Mouse (Mus musculus) left cerebral cortex, postnatal 36 days (tissue): Measurements from ENCODE around the gene C5ar2. TPM values are rescaled to one million over a fixed set of nuclear protein-coding genes. Genes with fewer than 3 reads are reported as not detected.
"Not testable (repeated sequence)": the region's sequence is repeated elsewhere in the genome, so short reads cannot be mapped to it uniquely, and the experiment has no call there.

Experiments used
- DNase-seq, 2 experiments: peaks; one replicate each; pipeline ENCODE4 v3.0.0; 2021 to 2022; ENCODE audit warnings: low spot score in 2 of 2, mixed read lengths in 1 of 2
- intact Hi-C: fragments of 180-260 bp; cut with DNase I; formaldehyde crosslinking; loops from one replicate; pipeline ENCODE4 v1.15.1; 2025
- total RNA-seq, 2 experiments: library from RNA; stranded (reverse); gene quantifications; 2 replicates each; pipeline ENCODE4 v1.2.3; 2021

C5ar2 gene
- under 1 TPM; 0.61 to 0.74 TPM for total RNA-seq

- no peak for DNase-seq
- intact Hi-C loops: no loop called here
Observed at GRCm38 (mm10) chr7:16244067-16244466, at the start of gene C5ar2. TSS of gene C5ar2 (minus strand) at chr7:16244154.

- intact Hi-C loops: loop anchor here (5.0 kb wide), 1 partner anchor 330 kb away; no protein-coding TSS in a partner anchor
- no peak for DNase-seq
Observed at GRCm38 (mm10) chr7:16287791-16288190, 43.8 kb upstream of the C5ar2 start.

DNA sequence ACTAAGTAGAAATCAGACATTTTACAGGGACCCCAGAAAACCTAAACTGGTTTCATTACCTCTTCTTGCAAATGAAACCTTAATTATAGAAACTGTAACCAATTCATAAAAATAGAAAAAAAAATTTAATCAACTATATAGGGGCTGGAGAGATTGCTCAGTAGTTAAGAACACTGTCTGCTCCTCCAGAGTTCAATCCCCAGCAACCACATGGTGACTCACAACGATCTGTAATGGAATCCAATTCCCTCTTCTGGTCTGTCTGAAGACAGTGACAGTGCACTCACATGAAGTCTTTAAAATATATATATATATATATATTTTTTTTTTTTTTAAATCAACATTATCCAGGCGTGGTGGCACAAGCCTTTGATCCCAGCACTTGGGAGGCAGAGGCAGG, 43.1 kb upstream of the C5ar2 start:
- DNase-seq: no peak
- intact Hi-C loops: loop anchor here (5.0 kb wide), 1 partner anchor 330 kb away; no protein-coding TSS in a partner anchor

DNA sequence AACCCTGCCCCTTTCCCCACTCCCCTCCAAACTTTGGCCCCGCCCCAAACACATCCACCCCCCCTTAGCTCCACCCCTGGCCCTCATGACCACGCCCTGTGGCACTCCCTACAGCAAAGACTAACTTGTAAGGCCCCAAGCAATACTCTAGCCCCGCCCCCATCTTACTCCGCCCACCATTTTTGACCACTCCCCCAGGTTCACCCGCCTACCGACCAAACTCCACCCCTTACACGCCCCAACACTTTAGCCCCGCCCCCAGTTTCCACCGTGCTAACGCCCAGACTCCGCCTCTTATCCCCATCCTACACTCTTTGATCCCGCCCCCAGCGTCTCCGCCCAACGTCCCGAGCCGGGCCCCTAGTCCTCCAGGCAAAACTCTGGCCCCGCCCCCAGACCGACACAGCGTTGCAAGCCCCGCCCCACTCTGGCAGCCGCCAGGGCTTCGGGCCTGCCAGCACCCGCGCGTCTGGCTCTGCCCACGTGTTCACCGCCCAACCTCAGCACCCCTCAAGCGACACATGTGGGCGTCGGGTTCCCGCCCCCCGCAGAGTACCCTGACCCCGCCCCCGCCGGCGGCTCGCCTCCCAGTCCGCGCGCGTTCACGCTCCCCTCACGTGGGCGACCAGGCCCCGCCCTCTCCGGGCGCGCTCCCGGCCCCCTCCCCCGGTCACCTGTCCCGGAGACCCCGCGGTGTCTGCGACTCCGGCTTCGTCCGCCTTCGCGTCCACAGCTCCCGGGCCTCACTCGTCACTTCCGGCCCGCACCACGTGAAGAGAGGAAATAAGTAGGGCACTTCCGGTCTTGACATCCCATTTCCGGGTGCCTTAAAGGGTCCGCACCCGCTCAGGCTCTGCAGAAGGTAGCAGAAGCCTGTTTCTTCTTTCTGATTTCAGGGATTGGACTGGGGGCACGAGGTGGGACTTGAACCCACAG, 42.3 kb upstream of the C5ar2 start, which contains the start of gene Ccdc9:
TSS of gene Ccdc9 (minus strand) at position 770 of the 936 bp plus-strand sequence.
- peak; percentile 98 to 99 for DNase-seq
- intact Hi-C loops: loop anchor here (5.0 kb wide), 1 partner anchor 331 kb away; no protein-coding TSS in a partner anchor

GRCm38 (mm10) chr7:16285450-16286025, 41.6 kb upstream of the C5ar2 start:
- intact Hi-C loops: loop anchor here (5.0 kb wide), 1 partner anchor 332 kb away; no protein-coding TSS in a partner anchor
- DNase-seq: peak in 1 of 2 experiments; percentile 30

DNA sequence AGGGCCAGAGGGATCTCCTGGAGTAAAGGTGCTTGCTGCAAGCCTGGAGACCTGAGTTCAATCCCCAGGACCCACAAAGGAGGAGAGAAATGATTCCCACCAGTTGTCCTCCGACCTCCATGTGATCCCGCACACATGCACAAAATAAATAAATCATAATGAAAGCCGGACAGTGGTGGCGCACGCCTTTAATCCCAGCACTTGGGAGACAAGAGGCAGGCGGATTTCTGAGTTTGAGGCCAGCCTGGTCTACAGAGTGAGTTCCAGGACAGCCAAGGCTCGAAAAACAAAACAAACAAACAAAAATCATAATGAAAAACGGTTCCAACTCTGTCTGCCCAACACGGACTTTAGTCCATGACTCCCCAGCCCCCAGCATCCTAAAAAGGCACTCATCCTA, 41.0 kb upstream of the C5ar2 start:
- intact Hi-C loops: loop anchor here (5.0 kb wide), 1 partner anchor 332 kb away; no protein-coding TSS in a partner anchor
- no peak for DNase-seq

DNA sequence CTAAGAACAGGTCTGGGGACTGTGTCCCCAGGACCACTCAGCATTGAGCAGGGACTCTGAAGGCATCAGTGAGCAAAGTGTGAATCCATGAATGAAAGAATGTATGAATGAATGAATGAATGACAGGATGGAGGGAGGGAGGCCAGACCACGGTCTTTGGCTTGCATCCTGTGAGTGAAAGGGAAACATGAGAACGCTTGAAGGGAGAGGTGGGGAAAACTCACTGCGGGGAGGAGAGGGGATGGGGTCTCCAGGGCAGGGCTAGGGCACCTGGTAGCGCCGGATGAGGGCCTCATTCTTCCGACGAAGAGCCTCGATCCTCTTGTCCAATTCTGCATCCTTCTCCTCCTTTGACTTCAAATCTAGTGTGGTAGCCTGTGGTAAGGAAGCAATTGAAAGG, 40.0 kb upstream of the C5ar2 start:
- no peak for DNase-seq
- intact Hi-C loops: no loop called here

- DNase-seq: no peak
- intact Hi-C loops: no loop called here
Observed at GRCm38 (mm10) chr7:16282334-16282733, 38.4 kb upstream of the C5ar2 start.

DNA sequence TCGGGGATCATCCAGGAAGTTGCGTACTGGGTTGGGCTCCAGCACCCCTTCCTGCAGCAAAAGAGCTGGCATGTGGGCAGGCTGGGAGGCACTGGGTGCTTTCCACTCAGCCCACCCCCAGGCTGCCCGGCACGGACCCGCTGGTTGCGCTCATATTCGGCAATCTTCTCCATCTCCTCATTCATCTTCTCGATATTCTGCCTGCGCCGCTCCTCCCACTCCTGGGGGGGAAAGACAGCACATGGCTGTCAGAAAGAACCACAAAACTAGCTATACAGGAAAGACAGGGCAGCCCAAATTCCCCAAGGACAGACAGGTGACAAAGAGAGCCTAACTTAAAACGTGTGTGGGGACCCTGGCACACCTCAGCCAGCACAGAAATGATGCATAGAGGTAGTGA, 36.8 kb upstream of the C5ar2 start:
- intact Hi-C loops: no loop called here
- no peak for DNase-seq

DNA sequence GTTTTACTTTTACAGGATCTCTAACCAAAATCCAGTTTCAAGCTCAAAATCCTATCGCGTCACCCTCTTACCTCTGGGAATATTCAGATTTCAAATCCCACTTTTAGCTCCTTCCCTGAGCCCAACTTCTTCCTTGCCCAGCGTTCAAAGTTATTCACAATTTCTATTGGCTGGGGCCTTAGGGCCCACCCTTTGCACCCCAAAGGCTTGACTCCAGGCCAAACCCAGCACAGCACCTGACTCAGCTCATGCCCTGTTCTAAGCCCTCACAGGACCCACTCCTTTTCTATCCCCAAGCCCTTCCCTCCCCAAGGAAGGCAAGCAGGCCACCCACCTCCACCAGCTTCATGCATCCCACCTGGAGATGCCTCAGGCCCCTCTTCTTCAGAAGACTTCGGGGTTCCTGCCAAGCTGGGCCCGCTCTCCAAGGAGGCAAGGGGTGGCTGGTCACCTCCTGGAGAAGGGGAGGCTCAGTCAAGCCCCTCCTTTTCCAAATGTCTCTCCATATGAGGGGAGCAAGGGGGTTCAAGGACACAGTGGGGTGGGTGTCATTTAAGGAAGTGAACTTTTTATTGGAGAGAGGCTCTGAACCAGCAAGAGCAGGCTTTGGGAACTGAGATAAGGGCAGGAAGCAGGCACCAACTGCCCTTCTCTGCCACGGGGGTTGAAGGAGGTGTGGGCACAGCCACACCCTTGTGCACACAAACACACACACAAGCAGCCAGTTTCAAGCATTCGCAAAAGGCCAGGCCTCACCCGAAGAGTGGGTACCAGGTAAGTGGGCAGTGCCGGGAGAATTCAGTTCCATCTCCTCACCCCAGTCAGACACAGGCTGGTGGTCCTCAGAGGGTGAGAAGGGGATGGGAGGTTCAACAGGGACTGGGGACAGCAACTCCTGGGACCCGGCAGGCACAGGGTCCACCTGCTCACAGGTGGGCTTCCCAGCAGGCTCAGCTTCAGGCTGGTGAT, 31.3 kb upstream of the C5ar2 start:
- DNase-seq: no peak
- intact Hi-C loops: loop anchor here (5.0 kb wide), 1 partner anchor 53 kb away; the partner anchor contains the start of gene Dhx34

GRCm38 (mm10) chr7:16273766-16274140, 29.8 kb upstream of the C5ar2 start:
- DNase-seq: peak; percentile 71 to 74
- intact Hi-C loops: loop anchor here (5.0 kb wide), 1 partner anchor 51 kb away; the partner anchor contains the start of gene Dhx34

GRCm38 (mm10) chr7:16273081-16273765, 29.3 kb upstream of the C5ar2 start, which contains the start of gene Inafm1:
TSS of gene Inafm1 (minus strand) at chr7:16273617.
- intact Hi-C loops: loop anchor here (5.0 kb wide), 1 partner anchor 51 kb away; the partner anchor contains the start of gene Dhx34
- DNase-seq: peak; percentile 77 to 78

DNA sequence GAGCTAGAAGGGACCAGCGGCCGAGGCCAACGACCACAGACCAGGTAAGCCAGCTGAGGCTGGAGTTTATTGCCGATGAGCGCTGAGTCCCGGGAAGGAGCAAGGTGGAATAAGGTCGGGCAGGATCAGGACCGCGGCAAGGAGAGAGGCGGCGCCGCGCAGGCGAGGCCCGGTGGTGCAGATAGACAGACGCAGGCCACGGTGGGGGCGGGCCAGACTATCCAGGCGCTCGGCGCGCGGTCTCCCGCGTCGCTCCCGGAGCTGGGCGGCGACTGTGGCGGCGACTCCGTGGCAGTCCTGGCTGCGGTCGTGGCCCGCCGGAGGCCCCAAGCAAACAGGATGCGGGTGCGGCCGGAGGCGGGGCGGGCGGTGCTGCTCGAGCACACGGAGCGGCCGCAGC, 28.7 kb upstream of the C5ar2 start:
- intact Hi-C loops: loop anchor here (5.0 kb wide), 1 partner anchor 50 kb away; the partner anchor contains the start of gene Dhx34
- peak; percentile 75 to 77 for DNase-seq

DNA sequence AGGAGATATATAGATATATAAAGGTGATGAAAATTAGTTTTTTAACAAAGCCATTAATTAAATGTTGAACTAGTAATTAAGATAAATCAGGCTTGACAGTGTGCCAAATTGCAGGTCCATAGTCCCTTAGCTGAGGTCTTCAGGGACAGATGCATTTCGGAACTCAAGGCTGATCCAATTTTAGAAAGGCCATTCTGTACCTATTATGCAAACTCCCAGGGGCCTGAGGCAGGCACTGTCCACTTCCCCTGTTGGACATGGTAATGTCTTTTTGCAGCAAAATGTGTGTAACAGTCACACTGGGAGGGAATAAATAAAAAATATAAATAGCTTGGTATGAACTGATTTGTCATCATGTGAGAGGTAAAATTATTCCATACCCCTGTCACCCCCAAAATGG, 27.2 kb upstream of the C5ar2 start:
- no peak for DNase-seq
- intact Hi-C loops: loop anchor here (5.0 kb wide), 1 partner anchor 49 kb away; the partner anchor contains the start of gene Dhx34

DNA sequence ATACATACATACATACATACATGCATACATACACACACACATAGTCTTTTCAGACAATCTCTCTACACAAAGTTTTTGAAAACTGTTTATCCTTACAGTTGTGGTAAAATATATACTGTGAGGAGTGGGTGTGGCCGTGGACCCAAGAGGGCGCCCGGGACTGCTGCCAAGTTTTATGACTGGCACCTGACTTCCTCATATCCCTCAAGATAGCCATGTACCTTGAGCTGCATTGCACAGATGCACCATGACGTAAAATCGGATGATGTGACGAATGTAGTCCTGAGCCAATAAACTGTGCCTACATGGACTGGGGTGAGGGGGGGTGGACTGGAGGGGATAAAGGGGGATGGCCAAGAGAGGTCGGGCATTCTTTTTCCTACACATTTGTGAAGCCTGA, 22.6 kb upstream of the C5ar2 start:
- intact Hi-C loops, DNase-seq: not testable (repeated sequence)

GRCm38 (mm10) chr7:16265856-16266255, 21.9 kb upstream of the C5ar2 start:
- DNase-seq: no peak
- intact Hi-C loops: no loop called here

GRCm38 (mm10) chr7:16263843-16264242, 19.9 kb upstream of the C5ar2 start:
- intact Hi-C loops: loop anchor here (2.0 kb wide), 1 partner anchor 71 kb away; no protein-coding TSS in a partner anchor

More at GRCm38 (mm10) chr7:16263843-16264242, 19.9 kb upstream of the C5ar2 start:
- DNase-seq: no peak
